Mouse (Mus musculus) stomach, postnatal 0 days (tissue): ENCODE data around the gene Lrrc25. TPM values are rescaled to one million over a fixed set of nuclear protein-coding genes. Genes with fewer than 3 reads are reported as not detected.

Source experiments
- ATAC-seq: fragments of 200-750 bp; cut with Nextera tagmentation; 2 replicates; pipeline ENCODE4 v1.8.0; 2017; ENCODE audit not compliant: low FRiP score, low TSS enrichment
- DNase-seq: peaks from one replicate; pipeline ENCODE4 v3.0.0-alpha.2; 2016; ENCODE audit warnings: low spot score
- H3K27ac ChIP-seq: fragments of 300-500 bp; sonication (generic); replicated peaks from 2 replicates; pipeline ENCODE4 v1.5.1; 2014; ENCODE audit warnings: mild to moderate bottlenecking, control low read depth
- H3K27me3 ChIP-seq: fragments of 300-500 bp; sonication (generic); 2 replicates; pipeline ENCODE4 v1.6.1; 2014; ENCODE audit warnings: low read length; ENCODE audit not compliant: control insufficient read depth, insufficient read depth
- H3K36me3 ChIP-seq: fragments of 300-500 bp; sonication (generic); 2 replicates; pipeline ENCODE4 v1.6.1; 2014; ENCODE audit warnings: low read length, mixed read lengths; ENCODE audit not compliant: control insufficient read depth, insufficient read depth
- H3K4me1 ChIP-seq: fragments of 300-500 bp; sonication (generic); replicated peaks from 2 replicates; pipeline ENCODE4 v1.6.1; 2014; ENCODE audit warnings: antibody characterized with exemption; ENCODE audit not compliant: control insufficient read depth, insufficient read depth
- H3K4me2 ChIP-seq: fragments of 300-500 bp; sonication (generic); replicated peaks from 2 replicates; pipeline ENCODE4 v1.6.1; 2014; ENCODE audit warnings: low read depth, mild to moderate bottlenecking, control low read depth, moderate library complexity
- H3K4me3 ChIP-seq: fragments of 300-500 bp; sonication (generic); 2 replicates; pipeline ENCODE4 v1.5.1; 2014; ENCODE audit warnings: low read depth, low read length, control low read depth
- H3K9ac ChIP-seq: fragments of 300-500 bp; sonication (generic); 2 replicates; pipeline ENCODE4 v1.6.1; 2014; ENCODE audit warnings: mild to moderate bottlenecking, low read length, control low read depth, mixed read lengths
- H3K9me3 ChIP-seq: fragments of 300-500 bp; sonication (generic); 2 replicates; pipeline ENCODE4 v1.6.1; 2016; ENCODE audit warnings: low read length; ENCODE audit not compliant: control insufficient read depth
- CTCF ChIP-seq: IDR thresholded peaks from 2 replicates; pipeline ENCODE4 v1.5.1; 2016; ENCODE audit warnings: antibody characterized with exemption, low read depth, mild to moderate bottlenecking, moderate library complexity
- EP300 ChIP-seq: optimal IDR thresholded peaks from 2 replicates; pipeline ENCODE3; 2016; ENCODE audit warnings: antibody characterized with exemption
- WGBS: fragments of 180-500 bp; shearing (Covaris S2); extraction: QIAGEN DNeasy Blood & Tissue Kit; methylation state at CpG from one replicate; pipeline ENCODE4 v1.1.7; 2014; 5-methylcytosine and 5-hydroxymethylcytosine counted together
- polyA plus RNA-seq: library from polyadenylated mRNA; unstranded; fragments of >200 nt; fragmentation: Nextera tagmentation; extraction: Ambion mirVana; gene quantifications from 2 replicates; pipeline ENCODE4 v1.2.1, GENCODE M21; 2015

Lrrc25 gene
- polyA plus RNA-seq, 1 experiment from 2014 or later: 2.3 TPM

DNA sequence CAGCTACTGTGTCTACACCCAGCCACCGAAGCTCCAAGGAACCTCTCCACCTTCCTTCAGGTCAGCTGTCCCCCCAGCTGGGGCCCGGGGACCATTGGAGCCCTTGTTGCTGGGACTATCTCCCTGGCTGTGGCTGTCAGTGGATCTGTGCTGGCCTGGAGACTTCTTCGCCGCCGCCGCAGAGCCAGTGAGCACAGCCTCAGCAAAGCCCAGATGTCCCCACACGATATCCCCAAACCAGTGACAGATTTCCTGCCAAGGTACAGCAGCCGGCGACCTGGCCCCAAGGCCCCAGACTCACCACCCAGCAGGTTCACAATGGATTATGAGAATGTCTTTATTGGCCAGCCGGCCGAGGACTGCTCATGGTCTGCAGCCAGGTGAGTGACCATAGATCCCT is 2.0 kb downstream of the Lrrc25 start:
- Histone ChIP-seq H3K4me1 (no peaks in the 10 kb centered on the region), H3K9me3 (no peaks in the 10 kb centered on the region), H3K27ac (no peak overlapping the region), H3K9ac (no peak overlapping the region), H3K27me3 (no peaks in the 10 kb centered on the region), H3K36me3 (no peaks in the 10 kb centered on the region), H3K4me3 (no peak overlapping the region), H3K4me2 (no peak overlapping the region)
- no peak for TF ChIP-seq CTCF
- TF ChIP-seq EP300: no peak
- ATAC-seq (no peak), DNase-seq (no peak)
- 84% methylated on average over 11 of the region's 11 CpGs for WGBS

GRCm38 (mm10) chr8:70618888-70619334 is 3.0 kb downstream of the Lrrc25 start:
- TF ChIP-seq EP300 (no peak), CTCF (no peak)
- H3K4me3 ChIP-seq: no peak overlapping the region
- H3K27me3 ChIP-seq: no peaks in the 10 kb centered on the region
- H3K4me2 ChIP-seq: no peak overlapping the region
- no peak overlapping the region for H3K9ac ChIP-seq
- H3K9me3 ChIP-seq: no peaks in the 10 kb centered on the region
- WGBS: 38% methylated on average over 9 of the region's 9 CpGs
- DNase-seq (peak; percentile 79), ATAC-seq (peak; percentile 85)
- H3K36me3 ChIP-seq: no peaks in the 10 kb centered on the region
- no peak overlapping the region for H3K27ac ChIP-seq
- no peaks in the 10 kb centered on the region for H3K4me1 ChIP-seq

DNA sequence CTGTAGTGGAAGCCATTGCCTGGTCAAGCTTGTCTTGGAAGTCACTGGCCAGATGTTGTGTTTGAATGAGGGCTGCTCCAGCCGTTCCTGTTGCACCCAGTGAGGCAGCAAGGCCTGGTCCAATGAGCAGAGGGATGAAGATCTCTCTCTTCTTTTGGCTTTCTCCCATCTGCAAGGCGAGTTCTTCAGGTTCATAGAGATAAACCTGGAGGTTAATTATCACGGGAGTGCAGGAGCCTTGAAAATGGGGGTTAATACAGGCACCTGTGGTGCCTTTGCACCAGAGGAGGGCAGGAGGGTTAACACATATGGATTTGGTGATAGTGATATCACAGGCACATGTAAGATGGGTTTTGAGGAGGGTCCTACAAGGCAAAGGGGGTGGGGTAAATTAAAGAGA is 6.3 kb downstream of the Lrrc25 start:
- ATAC-seq (no peak), DNase-seq (no peak)
- Histone ChIP-seq H3K36me3 (no peaks in the 10 kb centered on the region), H3K9ac (no peak overlapping the region), H3K4me3 (no peak overlapping the region), H3K4me1 (no peaks in the 10 kb centered on the region), H3K4me2 (no peak overlapping the region), H3K27ac (no peak overlapping the region), H3K27me3 (no peaks in the 10 kb centered on the region), H3K9me3 (no peaks in the 10 kb centered on the region)
- TF ChIP-seq EP300 (no peak), CTCF (no peak)
- 43% methylated on average over 3 of the region's 3 CpGs for WGBS

DNA sequence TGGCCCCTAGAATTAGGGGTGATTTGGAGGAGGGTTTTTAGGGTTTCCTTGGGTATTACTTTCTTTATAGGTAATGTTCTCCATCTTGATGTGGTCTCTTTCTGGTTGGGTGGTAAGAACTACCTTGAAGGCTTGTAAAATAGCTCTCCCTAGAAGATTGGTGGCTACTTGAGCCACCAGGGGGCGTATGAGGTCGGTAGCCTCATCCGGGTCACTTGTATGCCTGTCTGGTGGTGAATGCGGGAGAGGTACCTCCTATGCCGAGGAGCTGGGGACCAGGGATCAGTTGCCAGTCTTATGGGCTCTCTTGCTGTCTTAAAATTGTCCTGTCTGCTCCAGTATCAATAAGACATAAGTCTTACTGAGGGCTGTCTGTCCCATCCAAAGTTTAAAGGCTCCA is 9.1 kb downstream of the Lrrc25 start:
- ATAC-seq (no peak), DNase-seq (peak; percentile 73)
- Histone ChIP-seq H3K4me1 (peaks cover 4% of the 10 kb centered on the region; the same call in 1 of the 2 replicates), H3K9ac (no peak overlapping the region), H3K36me3 (no peaks in the 10 kb centered on the region), H3K27ac (no peak overlapping the region), H3K4me2 (no peak overlapping the region), H3K9me3 (no peaks in the 10 kb centered on the region), H3K27me3 (no peaks in the 10 kb centered on the region), H3K4me3 (no peak overlapping the region)
- 12% methylated on average over 5 of the region's 5 CpGs for WGBS
- TF ChIP-seq EP300 (no peak), CTCF (peak; percentile 77)

GRCm38 (mm10) chr8:70627041-70627440 is 11.1 kb downstream of the Lrrc25 start:
- H3K36me3 ChIP-seq: no peaks in the 10 kb centered on the region
- no peak overlapping the region for H3K27ac ChIP-seq
- no peak for ATAC-seq
- H3K9ac ChIP-seq: no peak overlapping the region
- TF ChIP-seq EP300: no peak
- no peak for TF ChIP-seq CTCF
- no peak for DNase-seq
- no peak overlapping the region for H3K4me2 ChIP-seq
- H3K4me1 ChIP-seq: peaks cover 7% of the 10 kb centered on the region; the same call in 1 of the 2 replicates
- H3K27me3 ChIP-seq: no peaks in the 10 kb centered on the region
- H3K4me3 ChIP-seq: no peak overlapping the region
- 79% methylated on average over 5 of the region's 5 CpGs for WGBS
- no peaks in the 10 kb centered on the region for H3K9me3 ChIP-seq

GRCm38 (mm10) chr8:70628986-70629490 is 13.1 kb downstream of the Lrrc25 start:
- ATAC-seq: no peak
- no peak overlapping the region for H3K9ac ChIP-seq
- H3K4me3 ChIP-seq: no peak overlapping the region; the same call in 1 of the 2 replicates
- H3K4me1 ChIP-seq: peaks cover 8% of the 10 kb centered on the region; the same call in 1 of the 2 replicates
- H3K27ac ChIP-seq: no peak overlapping the region
- TF ChIP-seq CTCF: no peak
- TF ChIP-seq EP300: no peak
- H3K4me2 ChIP-seq: peak overlapping the region; percentile 58
- no peaks in the 10 kb centered on the region for H3K27me3 ChIP-seq
- H3K9me3 ChIP-seq: no peaks in the 10 kb centered on the region
- 52% methylated on average over 7 of the region's 7 CpGs for WGBS
- H3K36me3 ChIP-seq: no peaks in the 10 kb centered on the region
- DNase-seq: no peak
